Mouse (Mus musculus) natural killer cell, adult 2 months (primary cell): ENCODE results near the gene Invs.

ENCODE experiments used
- DNase-seq, 2 experiments: peaks; one replicate each; pipeline ENCODE4 v3.0.0; 2022; ENCODE audit warnings: low spot score in 2 of 2

The Invs gene

DNA sequence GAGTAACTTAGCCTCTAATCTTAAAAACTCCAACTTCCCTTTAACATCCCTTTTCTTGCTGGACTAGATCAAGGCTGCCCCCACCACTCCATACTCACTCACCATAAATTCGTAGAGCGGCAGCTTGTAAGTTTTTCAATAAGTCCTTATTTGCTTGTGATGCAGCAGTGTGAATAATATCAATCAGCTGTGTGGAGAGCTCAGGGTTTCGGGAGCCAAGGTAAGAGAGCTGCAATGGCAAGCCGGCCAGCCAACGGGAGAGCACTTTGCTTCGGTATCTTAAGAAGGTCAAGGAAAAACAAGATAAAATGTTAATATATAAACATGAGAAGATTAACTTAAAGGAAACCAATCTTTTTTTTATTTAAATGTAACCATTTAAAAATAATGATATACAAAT, 178.9 kb downstream of the Invs start:
- DNase-seq: no peak

GRCm38 (mm10) chr4:48461060-48461459, 181.5 kb downstream of the Invs start:
- DNase-seq: no peak

DNA sequence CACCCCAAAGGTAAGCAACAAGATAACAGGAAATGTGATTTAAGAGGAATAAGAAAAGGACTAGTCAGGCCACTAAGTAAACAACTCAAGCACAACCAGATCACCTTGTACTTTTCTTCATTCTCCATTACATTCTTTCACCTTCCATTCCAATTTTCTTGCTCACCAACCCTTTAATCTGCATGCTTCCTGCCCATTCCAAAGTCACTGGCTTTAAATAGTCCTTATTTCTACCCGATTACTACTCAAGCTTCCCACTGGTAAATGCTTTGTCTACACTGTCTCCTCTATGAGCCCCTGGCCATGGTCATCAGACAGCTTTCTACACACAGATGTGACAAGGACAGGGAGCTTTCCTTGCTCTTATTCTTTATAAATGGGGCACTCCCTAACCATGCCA, 191.4 kb downstream of the Invs start:
- DNase-seq: no peak

DNA sequence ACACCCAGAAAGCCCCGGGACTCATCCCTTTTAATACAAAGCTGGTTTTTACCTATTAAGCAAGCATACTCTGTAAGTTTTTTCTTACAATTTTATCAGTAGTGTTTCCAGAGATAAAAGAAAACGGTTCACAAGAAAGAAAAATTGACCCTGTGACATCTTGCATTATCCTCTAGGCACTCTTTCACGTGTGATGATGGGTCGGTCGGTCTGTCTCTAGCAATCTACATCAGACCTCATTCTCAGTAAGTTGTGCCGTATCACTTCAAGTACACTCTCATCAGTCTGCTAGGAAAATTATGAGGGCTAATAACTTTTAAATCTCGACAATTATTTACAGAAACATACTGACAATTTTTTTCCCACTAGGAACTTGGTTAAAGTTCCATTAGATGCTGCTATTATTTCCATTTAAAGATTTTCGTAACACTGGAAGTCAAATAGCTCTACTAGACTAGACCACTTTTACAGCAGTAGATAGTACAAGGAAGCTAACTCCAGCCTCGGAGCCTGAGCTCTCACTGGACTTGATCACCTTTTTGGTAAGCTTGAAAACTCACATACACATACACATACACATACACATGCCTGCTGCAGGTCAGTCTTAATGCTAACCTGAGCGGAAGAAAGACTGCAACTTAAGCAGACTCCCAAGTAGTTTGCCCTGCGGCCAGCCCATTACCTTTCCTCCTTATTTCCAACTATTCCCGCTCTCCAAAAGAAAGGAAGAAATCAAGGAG, 192.7 kb downstream of the Invs start:
- DNase-seq: no peak

- peak; percentile 85 to 92 for DNase-seq
Observed at GRCm38 (mm10) chr4:48472792-48473650, 193.5 kb downstream of the Invs start, which contains the start of gene Tex10. Gene Tex10 (minus strand): TSS chr4:48473459.

GRCm38 (mm10) chr4:48473651-48474011, 194.1 kb downstream of the Invs start:
- DNase-seq: no peak

- peak in 1 of 2 experiments; percentile 17 for DNase-seq
Observed at GRCm38 (mm10) chr4:48481287-48481686, 201.7 kb downstream of the Invs start.
